Mouse (Mus musculus) lung, postnatal 0 days (tissue): ENCODE data around the gene Il16.

Experiments used
- CTCF ChIP-seq: IDR thresholded peaks from 2 replicates; pipeline ENCODE4 v1.5.1; 2016; ENCODE audit warnings: antibody characterized with exemption, mild to moderate bottlenecking
- EP300 ChIP-seq: IDR thresholded peaks from 2 replicates; pipeline ENCODE4 v1.6.1; 2016; ENCODE audit warnings: antibody characterized with exemption, mild to moderate bottlenecking, control low read depth

DNA sequence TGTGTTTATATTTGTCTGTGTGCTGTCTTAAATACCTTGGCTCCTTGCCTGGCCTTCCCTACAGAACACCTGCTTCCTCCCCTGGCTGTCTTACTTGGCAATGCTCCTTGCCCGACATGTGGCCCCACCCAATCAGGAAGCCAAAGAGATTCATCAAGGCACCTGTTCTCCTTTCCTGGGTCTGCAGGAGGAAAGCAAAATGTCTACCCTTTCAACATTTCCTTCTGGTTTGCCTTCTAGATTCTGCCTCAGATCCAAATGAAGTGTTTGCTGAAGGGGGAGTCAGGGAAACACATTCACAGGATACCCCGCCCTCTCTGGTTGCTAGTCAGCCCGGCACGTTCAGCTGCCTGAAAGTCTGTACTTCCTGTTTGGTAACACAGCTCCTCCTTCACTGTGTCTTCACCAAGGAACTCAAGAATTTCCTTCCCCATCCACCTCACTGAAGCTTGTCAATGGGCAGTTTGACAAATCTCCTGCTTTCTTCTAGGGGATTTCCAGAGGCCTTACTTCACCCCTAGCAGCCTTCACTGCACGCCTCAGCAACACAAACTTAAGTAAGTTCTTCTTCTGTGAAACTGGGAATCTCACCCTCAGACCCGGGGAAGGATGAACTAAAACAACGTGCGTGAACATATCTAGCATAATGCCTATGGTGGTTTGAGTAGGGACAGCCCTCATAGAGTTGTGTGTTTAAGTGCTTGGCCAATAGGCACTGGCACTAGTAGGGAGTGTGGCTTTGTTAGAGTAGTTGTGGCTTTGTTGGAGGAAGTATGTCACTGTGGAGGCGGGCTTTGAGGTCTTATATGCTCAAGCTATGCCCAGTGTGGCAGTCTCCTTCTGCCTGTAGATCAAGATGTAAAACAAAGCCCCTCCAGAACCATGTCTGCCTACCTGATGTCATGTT is 86.1 kb downstream of the Il16 start:
- TF ChIP-seq CTCF (no peak), EP300 (no peak)
